Mouse (Mus musculus) spleen, postnatal 10 days (tissue): ENCODE data around the gene Fbxo17.

Experiments used
- DNase-seq, 2 experiments: peaks; one replicate each; pipeline ENCODE4 v3.0.0; 2021 to 2022; ENCODE audit warnings: low spot score in 2 of 2

The Fbxo17 gene

DNA sequence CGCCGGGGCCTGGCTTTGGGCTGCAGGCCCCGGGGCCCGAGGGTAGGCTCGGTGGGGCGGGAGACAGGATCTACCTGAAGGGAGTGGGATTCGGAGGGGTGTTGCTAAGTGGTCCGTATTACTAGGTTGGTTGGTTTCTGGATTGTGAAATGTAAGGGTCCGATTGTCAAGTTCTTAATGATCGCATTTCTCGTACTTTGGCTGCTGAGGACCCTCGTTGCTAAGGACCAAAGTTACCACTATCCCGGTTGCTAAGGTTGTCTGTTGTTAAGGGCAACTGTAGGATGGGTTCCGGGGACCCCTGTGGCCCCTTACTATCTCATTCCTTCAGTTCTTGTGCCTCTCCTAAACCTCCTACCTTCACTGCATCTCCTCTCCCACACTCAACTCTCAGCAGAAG is 50.3 kb downstream of the Fbxo17 start:
- DNase-seq: no peak

DNA sequence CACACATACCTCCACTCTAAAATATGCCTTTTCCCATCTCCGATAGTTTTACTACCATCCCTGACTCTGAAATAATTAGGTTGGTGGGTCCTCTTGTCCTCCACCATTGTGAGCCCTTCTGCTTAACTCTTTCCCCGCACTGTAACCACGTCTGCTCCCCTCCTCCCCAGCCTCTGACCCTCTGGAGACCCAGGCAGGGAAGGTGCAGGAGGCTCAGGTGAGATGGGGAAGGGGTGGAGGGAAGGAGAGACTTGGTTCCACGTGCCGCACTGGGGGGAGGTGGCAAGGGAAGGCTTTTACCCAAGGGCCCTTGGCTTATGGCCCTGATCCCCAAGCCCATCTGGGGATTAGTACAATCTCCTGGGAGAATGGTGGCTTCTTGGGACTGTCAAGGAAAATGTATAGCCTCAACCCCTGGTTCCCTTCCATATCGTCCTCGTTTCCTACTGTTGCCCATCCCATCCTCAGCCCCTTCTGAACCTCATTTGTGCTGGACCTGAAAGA is 50.9 kb downstream of the Fbxo17 start, which contains the start of gene Nfkbib:
Gene Nfkbib (minus strand): TSS at position 51 of the 504 bp plus-strand sequence.
- no peak for DNase-seq

DNA sequence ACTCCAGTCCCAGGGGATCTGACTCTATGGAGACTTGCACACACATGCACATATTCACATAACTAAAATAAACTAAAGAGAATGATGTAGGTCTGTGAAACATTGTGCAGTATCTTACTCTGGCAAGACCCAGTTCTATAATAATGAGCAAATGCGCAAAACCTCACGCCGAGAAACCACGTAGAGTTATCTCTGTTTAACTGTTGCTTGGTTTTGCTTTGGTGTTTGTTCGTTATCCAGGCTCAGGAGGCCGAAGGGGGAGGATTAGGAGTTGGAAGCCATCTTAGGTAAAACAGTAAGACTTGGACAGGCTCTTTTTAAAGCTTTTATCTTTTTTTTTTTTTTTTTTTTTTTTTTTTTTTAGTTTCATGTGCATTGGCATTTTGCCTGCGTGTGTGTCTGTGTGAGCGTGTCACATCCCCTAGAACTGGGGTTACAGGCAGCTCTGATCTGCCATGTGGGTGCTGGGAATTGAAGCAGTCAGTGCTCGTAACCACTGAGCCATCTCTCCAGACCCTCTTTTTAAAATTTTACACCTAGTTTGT is 52.9 kb downstream of the Fbxo17 start:
- DNase-seq: no peak

DNA sequence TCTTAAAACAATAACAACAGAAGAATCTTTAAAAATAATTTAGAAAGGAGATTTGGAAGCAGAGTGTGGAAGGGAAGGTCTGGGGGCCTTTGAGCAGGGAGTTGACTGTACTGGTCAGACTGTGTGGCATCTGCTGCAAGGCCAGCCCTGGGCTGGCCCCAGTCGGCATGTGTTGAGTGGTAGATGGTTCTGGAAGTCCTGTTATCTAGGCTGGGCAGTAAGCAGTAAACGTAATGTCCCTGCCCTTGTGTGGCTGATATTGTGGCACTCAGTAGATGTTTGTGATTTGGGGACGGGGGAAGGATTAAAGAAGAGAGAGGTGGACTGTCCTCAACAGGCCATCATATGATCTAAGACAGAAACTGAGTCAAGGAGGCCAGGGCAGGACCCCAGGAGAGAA is 53.7 kb downstream of the Fbxo17 start:
- no peak for DNase-seq

DNA sequence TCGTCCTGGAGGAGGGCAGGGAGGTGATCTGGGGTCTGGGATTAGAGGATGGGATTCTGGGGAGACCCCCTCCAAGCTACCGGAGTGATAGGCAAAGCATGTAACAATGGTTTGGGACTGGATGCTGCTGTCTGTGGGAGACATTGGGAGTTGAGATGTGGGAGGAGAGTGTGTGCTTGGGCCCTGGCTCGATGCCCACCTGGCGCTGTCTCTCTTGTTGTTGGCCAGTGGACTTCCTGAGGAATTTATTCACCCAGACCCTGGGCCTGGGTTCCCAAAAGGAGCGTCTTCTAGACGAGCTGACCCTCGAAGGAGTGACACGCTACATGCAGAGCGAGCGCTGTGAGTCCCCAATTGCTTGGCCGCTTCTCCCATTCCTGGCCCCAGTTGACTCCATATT is 55.3 kb downstream of the Fbxo17 start:
- DNase-seq: no peak

DNA sequence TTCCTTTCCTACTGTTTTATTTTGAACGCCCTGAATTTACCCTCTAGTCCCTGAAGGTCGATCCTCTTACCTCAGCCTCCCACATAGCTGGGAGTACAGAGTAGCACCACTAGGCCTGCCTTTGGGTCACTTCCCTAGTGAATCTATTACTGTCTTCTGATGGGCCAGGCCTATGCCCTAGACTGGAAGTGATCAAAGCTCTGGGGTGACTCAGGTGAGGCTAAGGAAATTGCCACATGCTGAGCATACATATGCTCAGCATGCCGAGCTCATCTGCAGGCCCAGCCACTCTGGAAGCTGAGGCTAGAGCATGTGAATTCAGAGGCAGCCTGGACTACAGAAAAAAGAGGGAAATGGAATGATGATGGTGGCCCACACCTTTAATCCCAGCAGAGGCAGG is 56.6 kb downstream of the Fbxo17 start:
- no peak for DNase-seq

DNA sequence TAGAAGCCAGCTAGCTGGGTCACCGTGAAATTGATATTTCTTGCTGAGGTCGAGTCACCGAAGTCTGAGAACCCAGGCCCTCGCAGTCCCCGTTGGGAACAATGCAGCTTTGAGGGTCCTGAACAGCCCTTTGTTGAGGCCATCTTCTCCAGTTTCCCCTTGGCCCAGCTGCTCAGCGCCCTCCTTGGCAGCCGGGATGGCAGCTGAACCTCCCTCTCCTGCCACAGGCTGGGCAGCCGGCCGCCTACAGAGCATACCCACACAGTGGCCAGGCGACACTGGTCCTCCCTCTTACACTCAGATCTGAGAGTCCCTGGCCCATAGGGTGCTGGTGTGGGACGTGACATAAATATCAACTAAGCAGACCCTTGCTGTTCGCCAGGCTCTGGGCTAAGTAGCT is 57.6 kb downstream of the Fbxo17 start:
- no peak for DNase-seq

DNA sequence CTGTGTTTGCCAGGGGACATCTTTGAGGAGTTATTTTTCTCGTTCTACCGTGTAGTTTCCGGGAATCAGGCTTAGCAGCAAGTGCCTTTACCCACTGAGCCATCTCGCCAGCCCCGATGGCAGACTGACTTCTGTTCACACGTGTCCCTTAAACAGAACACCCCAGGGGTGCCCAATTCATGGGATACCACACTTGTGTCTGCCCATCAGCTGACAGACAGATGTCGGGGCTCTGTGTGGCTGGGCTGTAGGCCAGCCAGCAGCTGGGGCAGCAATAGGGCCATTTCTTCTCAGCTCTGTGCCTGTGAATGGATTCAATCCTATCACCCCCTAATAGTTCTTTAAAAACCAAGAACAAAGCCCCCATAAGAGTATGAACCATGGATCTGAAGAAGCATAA is 58.5 kb downstream of the Fbxo17 start:
- no peak for DNase-seq

DNA sequence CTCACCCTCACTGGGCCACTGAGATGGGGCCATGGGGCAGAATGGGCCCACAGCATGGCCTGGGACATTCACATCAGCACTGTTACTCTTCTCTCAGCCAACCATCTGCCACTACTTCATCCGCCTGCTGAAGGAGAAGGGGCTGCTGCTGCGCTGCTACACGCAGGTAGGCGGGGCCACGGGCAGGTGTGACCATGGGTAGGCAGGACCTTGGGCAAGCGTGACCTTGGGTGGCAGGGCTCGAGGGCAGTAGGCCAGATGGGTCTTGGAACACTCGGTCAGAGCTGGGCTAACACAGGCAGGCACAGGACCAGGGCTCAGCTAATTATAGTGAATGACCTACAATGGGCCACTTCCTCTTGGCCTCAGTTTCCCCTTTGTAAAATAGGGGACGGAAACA is 62.2 kb downstream of the Fbxo17 start:
- DNase-seq: peak in 1 of 2 experiments; percentile 14

DNA sequence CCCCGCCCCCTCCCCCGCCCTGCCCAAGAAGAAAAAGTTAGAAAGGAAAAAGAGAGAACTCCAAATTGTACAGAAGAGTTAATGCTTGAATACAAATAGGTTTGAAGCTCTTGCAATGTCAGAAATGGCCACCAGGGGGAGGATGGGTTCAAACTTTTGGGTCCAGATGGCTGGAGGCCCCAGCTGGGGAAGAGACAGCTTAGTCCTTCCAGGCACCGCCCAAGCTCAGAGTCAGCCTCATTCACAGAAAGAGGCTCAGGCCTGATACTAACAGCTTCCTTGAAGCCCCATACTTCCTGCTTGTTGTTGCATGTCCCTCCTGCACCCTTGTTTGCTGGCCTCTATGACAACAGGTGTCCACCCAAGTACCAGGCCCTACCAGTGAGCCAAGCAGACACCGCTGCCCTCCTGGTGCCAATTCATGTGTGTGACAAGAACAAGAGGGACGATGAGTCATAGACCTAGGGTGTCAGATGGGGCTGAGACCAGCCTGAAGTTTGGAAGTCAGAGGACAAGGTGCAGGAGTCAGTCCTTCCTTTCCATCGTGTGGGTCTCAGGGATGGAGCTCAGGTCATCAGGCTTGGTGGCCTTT is 63.6 kb downstream of the Fbxo17 start:
- DNase-seq: peak; percentile 86 to 94

DNA sequence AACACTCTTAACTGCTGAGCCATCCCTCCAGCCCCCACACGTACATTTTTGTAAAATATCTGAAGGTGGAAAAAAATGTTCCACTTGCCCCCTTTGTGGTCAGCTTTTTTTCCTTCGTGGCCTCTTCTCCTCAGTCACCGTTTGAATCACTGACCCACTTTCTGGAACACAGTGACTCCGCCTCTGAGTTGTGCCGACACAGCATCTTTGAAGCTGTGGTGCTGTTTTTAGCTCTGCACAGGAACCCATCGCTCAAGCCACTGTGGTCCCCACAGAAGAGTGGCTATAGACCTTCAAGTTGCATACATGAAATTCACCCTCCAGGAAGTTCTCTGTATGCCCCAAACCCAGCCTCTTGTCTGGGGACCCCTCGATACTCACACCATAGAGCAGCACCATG is 64.3 kb downstream of the Fbxo17 start:
- peak in 1 of 2 experiments; percentile 40 for DNase-seq

DNA sequence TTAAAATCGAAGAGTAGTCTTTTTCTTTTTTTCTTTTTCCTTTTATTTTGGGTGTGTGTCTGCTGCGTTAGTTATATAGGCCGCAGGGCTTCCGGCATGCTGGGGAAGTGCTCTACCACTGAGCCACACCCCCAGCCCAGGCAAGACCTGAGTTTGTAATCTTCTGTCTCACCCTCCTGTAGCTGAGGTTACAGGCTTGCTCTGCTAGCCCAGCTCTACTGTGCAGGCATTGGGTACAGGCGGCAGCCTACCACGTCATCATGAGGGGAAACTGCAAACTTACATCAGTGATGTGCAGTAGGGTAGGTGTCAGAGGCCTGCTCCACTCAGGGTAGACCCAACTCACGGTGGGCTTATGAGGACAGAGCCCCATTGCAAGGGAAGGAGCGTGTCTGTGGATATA is 64.7 kb downstream of the Fbxo17 start:
- DNase-seq: peak in 1 of 2 experiments; percentile 71

DNA sequence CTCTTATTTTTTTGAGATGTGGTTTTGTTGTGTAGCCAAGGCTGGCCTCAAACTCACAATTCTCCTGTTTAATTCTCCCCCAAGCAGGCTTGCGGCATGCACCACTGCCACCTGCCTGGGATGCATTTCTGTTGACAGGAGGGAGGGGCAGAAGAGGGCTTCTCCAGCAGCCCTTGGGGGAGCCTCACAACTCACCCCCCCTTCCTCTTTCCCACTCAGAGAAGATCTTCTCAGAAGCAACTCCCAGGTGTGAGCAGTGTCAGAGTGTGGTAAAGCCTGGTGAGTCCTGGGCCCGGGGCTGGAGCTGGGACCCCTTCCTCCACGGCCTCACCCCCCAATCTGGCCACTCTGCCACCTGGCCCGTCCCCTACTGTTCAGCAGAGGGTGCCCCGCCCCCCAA is 68.6 kb downstream of the Fbxo17 start:
- DNase-seq: no peak
